Mouse (Mus musculus) MEL (cell line): ENCODE measurements at regions not wholly inside any gene's neighbourhood (a gene's known extent, or its start where the extent isn't known, plus 50 kb on each side); places are given as distances from the start of the nearest gene placed in this dataset.

Source experiments
- DNase-seq: peaks from one replicate; pipeline ENCODE4 v3.0.0; 2011; ENCODE audit warnings: low read depth, low spot score
- H3K27ac ChIP-seq: 2 replicates; pipeline ENCODE4 v1.5.1; 2012; ENCODE audit warnings: low read depth, mild to moderate bottlenecking, control low read depth, low read length, moderate library complexity; ENCODE audit not compliant: control insufficient read depth
- H3K27me3 ChIP-seq, 2 experiments: fragments of 150-350 bp in 1 of 2; sonication (generic) in 1 of 2; 2 replicates each; pipeline ENCODE4 v1.6.1; 2012; ENCODE audit warnings: low read length in 2 of 2, mild to moderate bottlenecking in 2 of 2, improper control_type of control experiment in 1 of 2, moderate library complexity in 1 of 2; ENCODE audit not compliant: insufficient read depth in 2 of 2, control insufficient read depth in 1 of 2
- H3K36me3 ChIP-seq, 2 experiments: 2 replicates each; pipeline ENCODE4 v1.6.1; 2012 to 2014; ENCODE audit warnings: low read length in 2 of 2, improper control_type of control experiment in 1 of 2, inconsistent platforms in 1 of 2, mild to moderate bottlenecking in 1 of 2; ENCODE audit not compliant: insufficient read depth in 2 of 2, control insufficient read depth in 1 of 2
- H3K4me1 ChIP-seq, 2 experiments: fragments of 150-350 bp in 1 of 2; sonication (generic) in 1 of 2; 2 replicates each; pipeline ENCODE4 v1.6.1; 2012; ENCODE audit warnings: low read length in 2 of 2, improper control_type of control experiment in 1 of 2, mild to moderate bottlenecking in 1 of 2; ENCODE audit not compliant: insufficient read depth in 2 of 2, control insufficient read depth in 1 of 2
- H3K4me3 ChIP-seq, 2 experiments: fragments of 150-350 bp in 1 of 2; sonication (generic) in 1 of 2; 2 replicates each; pipeline ENCODE4 v1.5.1; 2012; ENCODE audit warnings: low read depth in 2 of 2, low read length in 2 of 2, mild to moderate bottlenecking in 2 of 2, moderate library complexity in 2 of 2, control low read depth in 1 of 2, improper control_type of control experiment in 1 of 2; ENCODE audit not compliant: control insufficient read depth in 1 of 2, insufficient read depth in 1 of 2
- H3K79me2 ChIP-seq: 2 replicates; pipeline ENCODE4 v1.6.1; 2012; ENCODE audit warnings: mild to moderate bottlenecking, low read length, moderate library complexity; ENCODE audit not compliant: control insufficient read depth, poor library complexity, insufficient read depth
- H3K9ac ChIP-seq: 2 replicates; pipeline ENCODE4 v1.6.1; 2012; ENCODE audit warnings: low read depth, mild to moderate bottlenecking, control low read depth, low read length, moderate library complexity; ENCODE audit not compliant: control insufficient read depth, poor library complexity, severe bottlenecking
- H3K9me3 ChIP-seq: fragments of 150-350 bp; sonication (generic); replicated peaks from 2 replicates; pipeline ENCODE4 v1.6.1; 2012; ENCODE audit warnings: mild to moderate bottlenecking, low read length, improper control_type of control experiment, moderate library complexity; ENCODE audit not compliant: insufficient read depth
- BHLHE40 ChIP-seq: IDR thresholded peaks from 2 replicates; pipeline ENCODE4 v1.6.1; 2012; ENCODE audit warnings: low read depth, mild to moderate bottlenecking, inconsistent platforms, low read length, improper control_type of control experiment, borderline replicate concordance
- CHD2 ChIP-seq: IDR thresholded peaks from 2 replicates; pipeline ENCODE4 v1.6.1; 2011; ENCODE audit warnings: low read length, improper control_type of control experiment
- HCFC1 ChIP-seq: IDR thresholded peaks from 2 replicates; pipeline ENCODE4 v1.6.1; 2012; ENCODE audit warnings: low read depth, mild to moderate bottlenecking, inconsistent platforms, low read length, improper control_type of control experiment, moderate library complexity
- JUND ChIP-seq: IDR thresholded peaks from 2 replicates; pipeline ENCODE4 v1.6.1; 2011; ENCODE audit warnings: low read depth, mild to moderate bottlenecking, improper control_type of control experiment, low read length
- KAT2A ChIP-seq: conservative IDR thresholded peaks from 2 replicates; pipeline ENCODE4 v1.6.1; 2012; ENCODE audit warnings: low read depth, low read length, improper control_type of control experiment, inconsistent platforms
- MAFK ChIP-seq: IDR thresholded peaks from 2 replicates; pipeline ENCODE4 v1.6.1; 2011; ENCODE audit warnings: low read depth, mild to moderate bottlenecking, low read length, improper control_type of control experiment, borderline replicate concordance
- MAX ChIP-seq: IDR thresholded peaks from 2 replicates; pipeline ENCODE4 v1.6.1; 2011; ENCODE audit warnings: low read length, improper control_type of control experiment
- MEF2A ChIP-seq: IDR thresholded peaks from 2 replicates; pipeline ENCODE4 v1.6.1; 2014; ENCODE audit warnings: low read depth, mild to moderate bottlenecking, inconsistent platforms, low read length, improper control_type of control experiment; ENCODE audit not compliant: poor library complexity, insufficient replicate concordance, severe bottlenecking; ENCODE audit errors: extremely low read depth
- MXI1 ChIP-seq: IDR thresholded peaks from 2 replicates; pipeline ENCODE4 v1.6.1; 2011; ENCODE audit warnings: mild to moderate bottlenecking, low read depth, low read length, improper control_type of control experiment
- MYB ChIP-seq: IDR thresholded peaks from 2 replicates; pipeline ENCODE4 v1.6.1; 2011; ENCODE audit warnings: mild to moderate bottlenecking, low read depth, low read length, improper control_type of control experiment
- MYC ChIP-seq: IDR thresholded peaks from 2 replicates; pipeline ENCODE4 v1.6.1; 2011; ENCODE audit warnings: low read depth, mild to moderate bottlenecking, low read length, improper control_type of control experiment, moderate library complexity
- NRF1 ChIP-seq: IDR thresholded peaks from 2 replicates; pipeline ENCODE4 v1.6.1; 2014; ENCODE audit warnings: low read depth, mild to moderate bottlenecking, inconsistent platforms, low read length, improper control_type of control experiment, moderate library complexity; ENCODE audit not compliant: poor library complexity, insufficient read depth, severe bottlenecking
- POLR2A ChIP-seq, 2 experiments: IDR thresholded peaks; 2 replicates each; pipeline ENCODE4 v1.6.1; 2011 to 2012; ENCODE audit warnings: low read length in 2 of 2, mild to moderate bottlenecking in 2 of 2, control low read depth in 1 of 2, improper control_type of control experiment in 1 of 2, low read depth in 1 of 2, moderate library complexity in 1 of 2; ENCODE audit not compliant: control insufficient read depth in 1 of 2, insufficient read depth in 1 of 2, poor library complexity in 1 of 2
- POLR2AphosphoS2 ChIP-seq: IDR thresholded peaks from 2 replicates; pipeline ENCODE4 v1.6.1; 2011; ENCODE audit warnings: low read length, improper control_type of control experiment
- POLR2AphosphoS5 ChIP-seq: IDR thresholded peaks from 2 replicates; pipeline ENCODE4 v1.6.1; 2012; ENCODE audit warnings: low read depth, borderline replicate concordance, mild to moderate bottlenecking, inconsistent platforms, low read length, moderate library complexity, mixed read lengths
- RAD21 ChIP-seq: IDR thresholded peaks from 2 replicates; pipeline ENCODE4 v1.6.1; 2011; ENCODE audit warnings: mild to moderate bottlenecking, low read depth, low read length, improper control_type of control experiment
- RCOR1 ChIP-seq: IDR thresholded peaks from 2 replicates; pipeline ENCODE4 v1.6.1; 2012; ENCODE audit warnings: low read depth, mild to moderate bottlenecking, inconsistent platforms, low read length, improper control_type of control experiment
- SIN3A ChIP-seq: IDR thresholded peaks from 2 replicates; pipeline ENCODE4 v1.6.1; 2012; ENCODE audit warnings: low read length, improper control_type of control experiment, inconsistent platforms
- SMC3 ChIP-seq: IDR thresholded peaks from 2 replicates; pipeline ENCODE4 v1.6.1; 2011; ENCODE audit warnings: low read depth, low read length, improper control_type of control experiment
- TAL1 ChIP-seq: IDR thresholded peaks from 2 replicates; pipeline ENCODE4 v1.6.1; 2012; ENCODE audit warnings: mild to moderate bottlenecking, inconsistent platforms, low read length, moderate library complexity, mixed read lengths
- UBTF ChIP-seq: IDR thresholded peaks from 2 replicates; pipeline ENCODE4 v1.6.1; 2012; ENCODE audit warnings: low read depth, mild to moderate bottlenecking, inconsistent platforms, low read length, improper control_type of control experiment, moderate library complexity, borderline replicate concordance; ENCODE audit not compliant: insufficient read depth
- USF1 ChIP-seq: IDR thresholded peaks from 2 replicates; pipeline ENCODE4 v1.6.1; 2014; ENCODE audit warnings: low read depth, mild to moderate bottlenecking, inconsistent platforms, low read length, improper control_type of control experiment, moderate library complexity
- ZMIZ1 ChIP-seq: IDR thresholded peaks from 2 replicates; pipeline ENCODE4 v1.6.1; 2012; ENCODE audit warnings: low read depth, mild to moderate bottlenecking, inconsistent platforms, low read length, improper control_type of control experiment, moderate library complexity

DNA sequence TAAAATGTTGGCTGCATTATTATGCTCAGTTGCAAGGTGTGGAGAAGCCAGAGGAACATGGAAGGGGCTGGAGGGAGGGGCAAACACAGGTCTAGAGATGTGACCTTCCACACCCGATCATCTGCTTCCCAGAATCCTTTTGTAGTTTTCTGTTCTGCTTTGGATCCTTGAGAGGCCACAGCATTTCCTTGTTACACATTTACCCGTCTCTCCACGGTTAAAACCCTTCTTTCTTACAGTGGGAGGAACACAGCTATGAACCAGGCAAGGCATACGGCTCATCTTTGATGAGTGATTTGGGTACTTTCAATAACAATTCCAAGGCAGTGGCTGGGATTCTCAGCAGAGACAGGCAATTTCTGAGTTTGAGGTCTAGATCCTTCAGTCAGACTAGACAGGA, 53.6 kb upstream of the Ubr2 start:
- DNase-seq: no peak
- H3K27me3 ChIP-seq: peaks cover 0 to 3% of the 10 kb centered on the region in 2 experiments
- H3K9ac ChIP-seq: no peak overlapping the region
- no peaks in the 10 kb centered on the region for H3K9me3 ChIP-seq
- no peak for TF ChIP-seq MYC
- no peak for TF ChIP-seq MAX
- TF ChIP-seq POLR2AphosphoS5: no peak
- TF ChIP-seq CHD2: no peak
- no peak for TF ChIP-seq SIN3A
- no peak for TF ChIP-seq RAD21
- no peak for TF ChIP-seq MXI1
- no peak for TF ChIP-seq POLR2AphosphoS2
- TF ChIP-seq BHLHE40: no peak
- TF ChIP-seq MEF2A: no peak
- no peak for TF ChIP-seq ZMIZ1
- TF ChIP-seq MAFK: no peak
- TF ChIP-seq JUND: no peak
- no peak for TF ChIP-seq NRF1
- no peaks in the 10 kb centered on the region for H3K4me1 ChIP-seq
- H3K79me2 ChIP-seq: no peaks in the 10 kb centered on the region
- H3K4me3 ChIP-seq: no peak overlapping the region
- no peaks in the 10 kb centered on the region for H3K36me3 ChIP-seq
- no peak overlapping the region for H3K27ac ChIP-seq

GRCm38 (mm10) chr17:47061031-47061620, 50.8 kb upstream of the Ubr2 start:
- no peak for DNase-seq
- H3K9ac ChIP-seq: no peak overlapping the region
- H3K36me3 ChIP-seq: no peaks in the 10 kb centered on the region
- H3K79me2 ChIP-seq: no peaks in the 10 kb centered on the region
- no peak overlapping the region for H3K27ac ChIP-seq
- H3K4me1 ChIP-seq: no peaks in the 10 kb centered on the region
- peaks cover 0 to 3% of the 10 kb centered on the region in 2 experiments; a peak in 3 of 4 replicates for H3K27me3 ChIP-seq
- TF ChIP-seq KAT2A (no peak), RCOR1 (no peak), NRF1 (no peak), UBTF (no peak), RAD21 (no peak), HCFC1 (no peak), CHD2 (no peak), ZMIZ1 (no peak), USF1 (no peak), TAL1 (no peak), MEF2A (no peak), POLR2AphosphoS5 (no peak), MYB (no peak), POLR2A (IDR thresholded peaks at IDR 0.05; ENCODE audit: control insufficient read depth in 1 of 2, insufficient read depth in 1 of 2, low read depth in 1 of 2, low read length in 2 of 2, poor library complexity in 1 of 2) (no peak), SMC3 (no peak)
- H3K9me3 ChIP-seq: no peaks in the 10 kb centered on the region
- H3K4me3 ChIP-seq: no peak overlapping the region
